Mouse (Mus musculus): ENCODE measurements around the gene Erich3. TPM values are rescaled to one million over a fixed set of nuclear protein-coding genes. Genes with fewer than 3 reads are reported as not detected.
A peak's percentile ranks its signal among the peaks of the same experiment; 100 is the strongest.

Gene Erich3
- polyA plus RNA-seq, 2 experiments = 0.01 TPM; not detected in 1

GRCm38 (mm10) chr3:154691897-154692571 is 28.4 kb downstream of the Erich3 start:
- ATAC-seq (ENCODE audit: insufficient read depth) = 0 out of 2 replicates have a peak, but pooled peaks have one; percentile 31
- 33% methylated on average over 14 of the region's 14 CpGs for WGBS (ENCODE audit: insufficient replicate concordance)
- H3K27ac ChIP-seq = no peak overlapping the region

GRCm38 (mm10) chr3:154692572-154692922 is 28.9 kb downstream of the Erich3 start:
- H3K4me2 ChIP-seq (ENCODE audit: low read depth) = no peak overlapping the region
- ATAC-seq (ENCODE audit: insufficient read depth) = no peak

More at GRCm38 (mm10) chr3:154691897-154692571, 28.4 kb downstream of the Erich3 start:
- H3K36me3 ChIP-seq (replicated peaks; ENCODE audit: control insufficient read depth, insufficient read depth, low read depth) = no peaks in the 10 kb centered on the region
- H3K9ac ChIP-seq (replicated peaks) = no peak overlapping the region
- H3K9me3 ChIP-seq (ENCODE audit: control insufficient read depth, low read length) = no peaks in the 10 kb centered on the region
- 0 out of 4 replicates have a peak, but pooled peaks cover 0 to 1% of the 10 kb centered on the region in 2 experiments for H3K4me1 ChIP-seq (replicated peaks; ENCODE audit: control insufficient read depth in 2 of 2, insufficient read depth in 2 of 2, low read length in 1 of 2)
- H3K4me3 ChIP-seq (ENCODE audit: insufficient read depth in 1 of 2, low read depth in 2 of 2, low read length in 2 of 2) = no peak overlapping the region
- TF ChIP-seq CTCF (IDR thresholded peaks at IDR 0.05; ENCODE audit: low read depth) = no peak
- TF ChIP-seq EP300 (IDR thresholded peaks at IDR 0.05; ENCODE audit: low read depth) = no peak
- peak in 1 of 3 experiments; percentile 1 for DNase-seq (ENCODE audit: low read depth in 3 of 3, low spot score in 3 of 3)
- no peak overlapping the region for H3K4me2 ChIP-seq (ENCODE audit: low read depth)
- no peaks in the 10 kb centered on the region for H3K27me3 ChIP-seq (ENCODE audit: control insufficient read depth, insufficient read depth, low read length)

GRCm38 (mm10) chr3:154693902-154694301 is 30.2 kb downstream of the Erich3 start:
- no peak for TF ChIP-seq EP300 (IDR thresholded peaks at IDR 0.05; ENCODE audit: low read depth)
- no peak for TF ChIP-seq CTCF (IDR thresholded peaks at IDR 0.05; ENCODE audit: low read depth)

More at GRCm38 (mm10) chr3:154692572-154692922, 28.9 kb downstream of the Erich3 start:
- TF ChIP-seq EP300 (IDR thresholded peaks at IDR 0.05; ENCODE audit: low read depth) (no peak), CTCF (IDR thresholded peaks at IDR 0.05; ENCODE audit: low read depth) (no peak)
- DNase-seq (ENCODE audit: low read depth in 3 of 3, low spot score in 3 of 3) = no peak
- WGBS (ENCODE audit: insufficient replicate concordance) = 52% methylated on average over 3 of the region's 3 CpGs
- Histone ChIP-seq H3K36me3 (replicated peaks; ENCODE audit: control insufficient read depth, insufficient read depth, low read depth) (no peaks in the 10 kb centered on the region), H3K27ac (no peak overlapping the region), H3K9me3 (ENCODE audit: control insufficient read depth, low read length) (no peaks in the 10 kb centered on the region), H3K4me3 (ENCODE audit: insufficient read depth in 1 of 2, low read depth in 2 of 2, low read length in 2 of 2) (no peak overlapping the region), H3K27me3 (ENCODE audit: control insufficient read depth, insufficient read depth, low read length) (no peaks in the 10 kb centered on the region), H3K4me1 (replicated peaks; ENCODE audit: control insufficient read depth in 2 of 2, insufficient read depth in 2 of 2, low read length in 1 of 2) (0 out of 4 replicates have a peak, but pooled peaks cover 0 to 1% of the 10 kb centered on the region in 2 experiments), H3K9ac (replicated peaks) (no peak overlapping the region)

DNA sequence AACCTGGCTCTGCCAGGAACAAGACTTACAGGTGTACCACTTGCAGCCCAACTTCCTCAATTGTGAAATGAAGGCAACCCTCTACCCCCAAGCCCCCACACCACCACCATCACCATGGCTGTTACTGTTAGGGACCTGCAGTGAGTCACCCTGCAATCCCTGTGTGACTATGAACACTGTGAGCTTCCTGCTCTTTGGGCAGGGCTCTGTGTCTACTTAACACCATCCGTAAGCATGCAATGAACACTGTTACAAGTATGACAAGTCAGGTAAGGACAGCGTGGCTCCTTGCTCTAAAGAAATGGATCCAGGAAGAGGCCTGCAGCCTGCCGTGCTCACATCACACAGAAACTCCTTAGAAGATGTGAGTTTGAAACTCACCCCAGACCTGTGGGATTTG is 33.0 kb downstream of the Erich3 start:
- TF ChIP-seq CTCF (IDR thresholded peaks at IDR 0.05; ENCODE audit: low read depth) (no peak), EP300 (IDR thresholded peaks at IDR 0.05; ENCODE audit: low read depth) (no peak)
- no peak for ATAC-seq (ENCODE audit: insufficient read depth)
- 0 out of 4 replicates have a peak, but pooled peaks cover 0 to 1% of the 10 kb centered on the region in 2 experiments for H3K4me1 ChIP-seq (replicated peaks; ENCODE audit: control insufficient read depth in 2 of 2, insufficient read depth in 2 of 2, low read length in 1 of 2)
- no peaks in the 10 kb centered on the region for H3K36me3 ChIP-seq (replicated peaks; ENCODE audit: control insufficient read depth, insufficient read depth, low read depth)
- no peak overlapping the region for H3K27ac ChIP-seq
- 69% methylated on average over 3 of the region's 3 CpGs for WGBS (ENCODE audit: insufficient replicate concordance)
- DNase-seq (ENCODE audit: low read depth in 3 of 3, low spot score in 3 of 3) = no peak
- H3K4me2 ChIP-seq (ENCODE audit: low read depth) = no peak overlapping the region
- no peaks in the 10 kb centered on the region for H3K9me3 ChIP-seq (ENCODE audit: control insufficient read depth, low read length)
- no peaks in the 10 kb centered on the region for H3K27me3 ChIP-seq (ENCODE audit: control insufficient read depth, insufficient read depth, low read length)
- no peak overlapping the region for H3K9ac ChIP-seq (replicated peaks)
- no peak overlapping the region for H3K4me3 ChIP-seq (ENCODE audit: insufficient read depth in 1 of 2, low read depth in 2 of 2, low read length in 2 of 2)

More at GRCm38 (mm10) chr3:154693902-154694301, 30.2 kb downstream of the Erich3 start:
- 0 out of 4 replicates have a peak, but pooled peaks cover 0 to 1% of the 10 kb centered on the region in 2 experiments for H3K4me1 ChIP-seq (replicated peaks; ENCODE audit: control insufficient read depth in 2 of 2, insufficient read depth in 2 of 2, low read length in 1 of 2)
- H3K9me3 ChIP-seq (ENCODE audit: control insufficient read depth, low read length) = no peaks in the 10 kb centered on the region
- no peaks in the 10 kb centered on the region for H3K27me3 ChIP-seq (ENCODE audit: control insufficient read depth, insufficient read depth, low read length)
- no peaks in the 10 kb centered on the region for H3K36me3 ChIP-seq (replicated peaks; ENCODE audit: control insufficient read depth, insufficient read depth, low read depth)
- H3K27ac ChIP-seq = no peak overlapping the region
- no peak overlapping the region for H3K9ac ChIP-seq (replicated peaks)
- DNase-seq (ENCODE audit: low read depth in 3 of 3, low spot score in 3 of 3) (no peak), ATAC-seq (ENCODE audit: insufficient read depth) (no peak)
- H3K4me3 ChIP-seq (ENCODE audit: insufficient read depth in 1 of 2, low read depth in 2 of 2, low read length in 2 of 2) = no peak overlapping the region
- H3K4me2 ChIP-seq (ENCODE audit: low read depth) = no peak overlapping the region
- 69% methylated on average over 4 of the region's 4 CpGs for WGBS (ENCODE audit: insufficient replicate concordance)

DNA sequence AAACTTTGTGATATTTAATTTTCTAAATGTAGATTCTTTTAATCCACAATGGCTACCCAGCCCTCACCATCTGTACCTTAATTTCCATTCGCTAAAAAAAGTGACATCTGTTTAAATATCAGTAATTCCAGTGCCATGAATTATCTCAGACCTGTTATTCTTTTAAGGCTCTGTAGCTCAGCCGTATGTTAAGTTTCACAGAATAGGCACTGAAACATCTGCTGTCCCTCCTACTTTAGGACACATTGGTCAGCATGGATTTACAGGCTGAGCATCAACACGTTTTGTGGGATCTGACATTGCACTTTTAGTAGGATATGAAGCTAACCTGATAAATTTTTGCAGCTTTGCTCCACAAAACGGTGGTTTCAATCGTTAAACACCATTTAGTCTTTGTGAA is 35.2 kb downstream of the Erich3 start:
- Histone ChIP-seq H3K36me3 (replicated peaks; ENCODE audit: control insufficient read depth, insufficient read depth, low read depth) (no peaks in the 10 kb centered on the region), H3K4me3 (ENCODE audit: insufficient read depth in 1 of 2, low read depth in 2 of 2, low read length in 2 of 2) (no peak overlapping the region), H3K9me3 (ENCODE audit: control insufficient read depth, low read length) (no peaks in the 10 kb centered on the region), H3K9ac (replicated peaks) (no peak overlapping the region), H3K4me1 (replicated peaks; ENCODE audit: control insufficient read depth in 2 of 2, insufficient read depth in 2 of 2, low read length in 1 of 2) (no peaks in the 10 kb centered on the region), H3K27me3 (ENCODE audit: control insufficient read depth, insufficient read depth, low read length) (no peaks in the 10 kb centered on the region), H3K27ac (no peak overlapping the region), H3K4me2 (ENCODE audit: low read depth) (no peak overlapping the region)
- DNase-seq (ENCODE audit: low read depth in 3 of 3, low spot score in 3 of 3) (no peak), ATAC-seq (ENCODE audit: insufficient read depth) (no peak)
- WGBS (ENCODE audit: insufficient replicate concordance) = 45% methylated on average over 5 of the region's 5 CpGs
- no peak for TF ChIP-seq CTCF (IDR thresholded peaks at IDR 0.05; ENCODE audit: low read depth)
- TF ChIP-seq EP300 (IDR thresholded peaks at IDR 0.05; ENCODE audit: low read depth) = no peak

Measured in liver, embryonic 14.5 days (tissue).